Mouse (Mus musculus): ENCODE results near the gene Mical2. TPM values are rescaled to one million over a fixed set of nuclear protein-coding genes. Genes with fewer than 3 reads are reported as not detected.
A peak's percentile ranks its signal among the peaks of the same experiment; 100 is the strongest.

Gene Mical2
- polyA plus RNA-seq, 1 experiment from 2014 or later, result 77.8 TPM

DNA sequence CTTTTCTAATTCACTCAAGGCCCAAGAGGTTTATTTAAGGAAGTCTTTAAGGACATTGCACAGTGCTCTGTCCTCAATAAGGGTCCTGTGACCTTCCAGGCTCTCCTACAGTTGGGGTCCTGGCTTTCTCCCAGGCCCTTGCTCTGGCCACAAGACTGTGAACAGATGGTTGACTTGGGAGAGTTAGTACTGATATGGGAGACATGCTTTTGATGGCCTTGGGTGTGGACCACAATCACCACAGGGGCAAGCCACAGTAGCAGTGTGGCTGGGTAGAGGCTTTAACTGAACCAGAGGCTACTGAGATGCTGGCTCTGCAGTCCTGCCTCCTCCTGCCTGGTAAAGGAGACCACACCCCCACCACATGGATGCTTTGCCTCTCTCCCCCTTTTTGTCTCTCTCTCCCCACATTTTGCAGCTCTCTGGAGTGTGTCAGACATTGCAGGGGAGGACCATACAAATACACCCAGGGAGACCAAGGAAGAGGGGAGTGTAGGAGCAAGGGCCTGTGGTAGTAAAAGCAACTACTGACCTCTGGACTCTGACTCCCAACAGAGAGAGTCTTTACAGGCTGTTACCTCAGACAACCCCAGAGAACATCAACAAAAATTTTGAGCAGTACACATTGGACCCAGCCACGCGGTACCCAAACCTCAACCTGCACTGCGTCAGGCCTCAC, 94.5 kb downstream of the Mical2 start:
- H3K9me3 ChIP-seq, result no peaks in the 10 kb centered on the region
- H3K4me3 ChIP-seq, result no peak overlapping the region
- WGBS, result 96% methylated on average over 3 of the region's 3 CpGs
- peaks cover 40% of the 10 kb centered on the region for H3K4me1 ChIP-seq
- peaks cover 91% of the 10 kb centered on the region for H3K36me3 ChIP-seq
- H3K27me3 ChIP-seq (ENCODE audit: insufficient read depth, poor library complexity, severe bottlenecking), result no peaks in the 10 kb centered on the region
- DNase-seq (ENCODE audit: low spot score), result no peak
- H3K27ac ChIP-seq, result peak overlapping the region; percentile 73; the same call in 1 of the 2 replicates

DNA sequence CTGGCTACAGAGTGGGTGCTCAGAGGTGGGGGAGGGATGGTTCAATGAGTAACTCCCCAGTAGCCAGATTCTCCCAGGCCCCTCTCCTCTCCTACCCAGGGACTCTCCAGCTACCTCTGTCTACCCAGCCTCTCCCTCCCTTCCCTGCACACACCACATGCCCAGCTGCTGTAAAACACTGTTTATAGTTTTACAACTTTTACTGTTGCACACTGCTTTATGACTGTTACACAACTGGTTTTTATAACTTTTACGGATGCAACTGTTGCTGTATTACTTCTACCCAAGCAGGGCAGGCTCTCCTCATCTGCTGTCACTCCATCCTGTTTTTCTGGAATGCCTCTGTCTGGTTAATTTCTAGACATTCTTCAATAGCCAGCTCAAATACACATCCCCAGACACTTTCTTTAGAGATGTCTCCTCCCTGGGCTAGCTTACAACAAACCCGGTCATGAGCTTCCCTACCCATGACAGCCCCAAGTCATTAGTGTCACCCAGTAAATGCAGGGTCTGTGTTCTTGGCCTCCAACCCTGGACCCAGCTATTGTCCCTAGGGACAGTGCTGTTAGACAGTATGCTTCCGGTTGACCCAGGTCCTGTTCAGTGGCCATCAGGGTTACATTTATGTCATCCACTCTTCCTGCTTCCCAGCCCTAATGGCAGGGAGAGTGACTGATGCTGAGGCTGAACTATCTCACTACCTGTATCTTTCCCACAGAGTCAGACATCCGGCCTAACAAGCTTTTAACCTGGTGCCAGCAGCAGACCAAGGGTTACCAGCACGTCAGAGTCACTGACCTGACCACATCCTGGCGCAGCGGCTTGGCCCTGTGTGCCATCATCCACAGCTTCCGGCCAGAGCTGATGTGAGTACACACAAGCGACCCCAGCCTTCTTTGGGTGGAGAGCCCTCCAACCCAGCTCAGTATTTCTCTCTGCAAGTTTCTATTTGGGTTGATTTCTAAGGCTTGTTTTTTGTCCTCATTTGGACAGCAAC, 96.4 kb downstream of the Mical2 start:
- Histone ChIP-seq H3K4me3 (no peak overlapping the region), H3K4me1 (peaks cover 23% of the 10 kb centered on the region), H3K27me3 (ENCODE audit: insufficient read depth, poor library complexity, severe bottlenecking) (no peaks in the 10 kb centered on the region), H3K9me3 (no peaks in the 10 kb centered on the region), H3K27ac (0 out of 2 replicates have a peak overlapping the region, but pooled peaks have one; percentile 57), H3K36me3 (peaks cover 93% of the 10 kb centered on the region)
- WGBS, result 87% methylated on average over 9 of the region's 9 CpGs
- no peak for DNase-seq (ENCODE audit: low spot score)

DNA sequence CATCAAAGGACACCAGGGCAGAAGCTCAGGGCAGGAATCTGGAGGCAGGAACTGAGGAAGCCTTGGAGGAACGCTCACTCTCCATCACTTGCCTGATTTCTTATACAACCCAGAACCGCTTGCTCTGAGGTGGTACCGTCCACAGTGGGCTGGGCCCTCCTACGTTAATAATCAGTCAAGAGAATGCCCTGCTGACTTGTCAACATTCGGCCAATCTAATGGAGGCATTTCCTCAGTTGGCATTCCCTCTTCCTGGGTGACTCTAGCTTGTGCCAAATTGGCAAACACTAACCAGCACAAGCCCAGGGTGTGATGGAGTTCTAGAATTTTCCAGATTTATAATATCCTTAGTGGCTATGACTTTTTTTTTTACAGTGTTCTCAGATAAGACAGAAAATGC, 98.9 kb downstream of the Mical2 start:
- no peak overlapping the region for H3K4me3 ChIP-seq
- 88% methylated on average over 5 of the region's 5 CpGs for WGBS
- peaks cover 99% of the 10 kb centered on the region for H3K36me3 ChIP-seq
- H3K27me3 ChIP-seq (ENCODE audit: insufficient read depth, poor library complexity, severe bottlenecking), result no peaks in the 10 kb centered on the region
- no peak for DNase-seq (ENCODE audit: low spot score)
- no peaks in the 10 kb centered on the region for H3K9me3 ChIP-seq
- no peak overlapping the region for H3K27ac ChIP-seq
- peaks cover 1% of the 10 kb centered on the region; the same call in 1 of the 2 replicates for H3K4me1 ChIP-seq

DNA sequence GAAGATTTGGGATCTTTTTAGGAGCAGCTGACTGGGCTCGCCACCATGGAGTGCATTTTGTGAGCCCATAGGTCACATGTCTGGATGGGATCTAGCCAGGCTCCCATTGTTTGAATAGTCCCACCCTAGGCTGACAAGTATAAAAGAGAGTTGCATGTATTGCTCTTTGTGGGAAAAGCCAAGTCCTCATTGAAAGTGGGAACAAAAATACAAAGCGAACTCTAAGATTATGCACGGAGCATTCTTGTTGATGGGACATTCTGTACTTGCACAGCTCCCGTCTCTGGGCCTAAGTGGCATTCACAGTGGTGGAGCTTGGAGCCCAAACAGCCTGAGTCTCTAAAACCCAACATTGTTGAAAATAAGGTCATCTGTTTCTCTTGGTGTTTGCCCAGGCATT, 101.2 kb downstream of the Mical2 start:
- Histone ChIP-seq H3K36me3 (peaks cover 99% of the 10 kb centered on the region), H3K4me1 (peaks cover 4% of the 10 kb centered on the region; the same call in 1 of the 2 replicates), H3K4me3 (no peak overlapping the region), H3K27ac (no peak overlapping the region), H3K27me3 (ENCODE audit: insufficient read depth, poor library complexity, severe bottlenecking) (no peaks in the 10 kb centered on the region), H3K9me3 (no peaks in the 10 kb centered on the region)
- DNase-seq (ENCODE audit: low spot score), result no peak
- WGBS, result 92% methylated on average over 4 of the region's 4 CpGs

DNA sequence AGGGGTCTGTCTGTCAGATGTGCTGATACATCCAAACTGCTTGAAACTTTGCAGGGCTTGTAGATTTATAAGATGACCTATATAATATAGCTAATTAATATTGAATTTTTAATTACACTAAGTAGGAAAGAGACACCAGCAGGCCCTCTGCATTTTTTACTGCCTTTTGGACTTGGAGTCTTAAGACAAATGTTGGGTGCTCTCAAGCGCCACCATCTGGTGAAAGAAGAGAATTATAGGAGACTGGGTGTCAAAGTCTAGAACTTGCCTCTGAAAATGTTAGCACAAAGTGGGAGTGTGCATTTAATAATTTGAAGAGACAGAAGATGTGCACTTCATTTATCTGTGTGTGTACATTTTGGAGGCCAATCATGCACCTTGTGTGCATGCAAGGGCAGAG, 103.3 kb downstream of the Mical2 start:
- Histone ChIP-seq H3K4me1 (peaks cover 5% of the 10 kb centered on the region; the same call in 1 of the 2 replicates), H3K9me3 (no peaks in the 10 kb centered on the region), H3K27ac (no peak overlapping the region), H3K27me3 (ENCODE audit: insufficient read depth, poor library complexity, severe bottlenecking) (no peaks in the 10 kb centered on the region), H3K36me3 (peaks cover 98% of the 10 kb centered on the region), H3K4me3 (no peak overlapping the region)
- 13% methylated on average over 1 of the region's 1 CpGs for WGBS
- DNase-seq (ENCODE audit: low spot score), result no peak

DNA sequence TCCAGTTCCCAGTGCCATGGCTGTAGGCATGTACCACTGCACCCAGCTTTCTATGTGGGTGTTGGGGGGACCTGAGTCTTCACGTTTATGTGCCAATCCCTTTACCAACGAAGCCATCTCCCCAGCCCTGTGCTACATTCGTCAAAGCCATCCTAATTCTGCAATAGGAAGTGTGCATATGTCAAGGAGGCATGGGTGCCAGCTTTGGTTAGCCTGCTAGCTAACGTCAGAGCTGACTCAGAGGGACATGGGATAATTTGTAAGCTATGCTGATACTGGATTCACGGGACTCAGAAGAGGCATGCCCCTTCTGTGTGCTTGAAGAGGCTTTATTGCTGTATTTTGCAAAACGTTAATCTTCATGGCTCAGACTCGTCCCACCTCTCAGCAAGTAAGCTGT, 103.8 kb downstream of the Mical2 start:
- H3K4me3 ChIP-seq, result no peak overlapping the region
- peaks cover 5% of the 10 kb centered on the region; the same call in 1 of the 2 replicates for H3K4me1 ChIP-seq
- H3K27me3 ChIP-seq (ENCODE audit: insufficient read depth, poor library complexity, severe bottlenecking), result no peaks in the 10 kb centered on the region
- H3K9me3 ChIP-seq, result no peaks in the 10 kb centered on the region
- peaks cover 98% of the 10 kb centered on the region for H3K36me3 ChIP-seq
- no peak for DNase-seq (ENCODE audit: low spot score)
- 74% methylated on average over 7 of the region's 7 CpGs for WGBS
- no peak overlapping the region for H3K27ac ChIP-seq

DNA sequence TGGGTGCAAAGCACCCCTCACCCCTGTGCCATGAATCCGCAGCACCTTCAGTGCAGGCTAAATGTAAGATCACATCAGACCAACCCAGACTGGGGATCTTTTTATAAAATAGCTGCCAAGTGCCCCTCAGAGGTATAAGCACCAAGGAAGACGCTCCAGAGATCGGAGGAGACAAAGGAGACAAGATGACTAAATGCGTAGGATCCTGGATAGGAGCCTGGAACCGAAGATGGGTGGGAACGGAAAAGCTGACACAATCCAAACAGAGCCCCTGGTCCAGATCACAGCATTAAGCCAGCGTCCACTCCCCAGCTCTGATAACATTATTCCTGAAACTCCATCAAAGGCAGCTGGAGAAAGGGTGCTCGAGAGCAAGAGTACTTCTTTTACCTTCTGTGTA, 105.3 kb downstream of the Mical2 start:
- H3K27me3 ChIP-seq (ENCODE audit: insufficient read depth, poor library complexity, severe bottlenecking), result no peaks in the 10 kb centered on the region
- no peak for DNase-seq (ENCODE audit: low spot score)
- no peak overlapping the region for H3K27ac ChIP-seq
- peaks cover 6% of the 10 kb centered on the region; the same call in 1 of the 2 replicates for H3K4me1 ChIP-seq
- peaks cover 98% of the 10 kb centered on the region for H3K36me3 ChIP-seq
- H3K4me3 ChIP-seq, result no peak overlapping the region
- H3K9me3 ChIP-seq, result no peaks in the 10 kb centered on the region
- 58% methylated on average over 8 of the region's 8 CpGs for WGBS

DNA sequence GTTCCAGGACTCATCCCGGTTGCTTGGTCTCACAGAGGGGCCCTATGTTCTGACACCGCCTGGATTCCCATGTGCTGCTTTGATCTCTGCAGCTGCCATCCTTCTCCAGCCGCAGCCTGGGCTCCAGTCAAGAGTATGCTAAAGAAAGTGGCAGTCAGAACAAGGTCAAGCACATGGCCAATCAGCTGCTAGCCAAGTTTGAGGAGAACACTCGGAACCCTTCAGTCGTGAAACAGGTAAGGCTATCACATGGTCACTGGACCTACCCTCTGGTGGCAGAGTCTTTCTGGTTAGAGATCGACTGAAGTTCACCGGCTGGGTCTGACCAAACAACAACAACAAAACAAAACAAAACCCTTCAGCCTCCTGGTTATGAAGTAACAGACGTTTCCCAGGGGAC, 106.1 kb downstream of the Mical2 start:
- no peak overlapping the region for H3K4me3 ChIP-seq
- no peaks in the 10 kb centered on the region for H3K27me3 ChIP-seq (ENCODE audit: insufficient read depth, poor library complexity, severe bottlenecking)
- H3K4me1 ChIP-seq, result peaks cover 15% of the 10 kb centered on the region
- WGBS, result 74% methylated on average over 8 of the region's 8 CpGs
- DNase-seq (ENCODE audit: low spot score), result no peak
- H3K36me3 ChIP-seq, result peaks cover 98% of the 10 kb centered on the region
- no peaks in the 10 kb centered on the region for H3K9me3 ChIP-seq
- peak overlapping the region; percentile 36; the same call in 1 of the 2 replicates for H3K27ac ChIP-seq

DNA sequence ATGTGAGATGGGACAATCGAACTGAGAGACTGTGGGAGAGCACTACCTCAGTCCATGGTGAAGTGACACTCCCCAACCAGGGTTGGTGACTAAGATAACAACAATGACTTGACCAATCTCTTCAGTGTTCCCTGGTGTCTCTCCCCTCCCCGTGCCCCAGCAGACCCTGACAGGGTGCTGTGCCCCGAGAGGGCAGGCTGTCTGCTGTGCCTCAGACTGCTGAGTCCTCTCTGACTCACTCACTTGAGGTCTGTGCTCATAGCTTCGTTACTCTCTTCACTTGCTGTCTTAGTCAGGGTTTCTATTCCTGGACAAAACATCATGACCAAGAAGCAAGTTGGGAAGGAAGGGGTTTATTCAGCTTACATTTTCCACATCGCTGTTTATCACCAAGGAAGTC, 106.8 kb downstream of the Mical2 start:
- Histone ChIP-seq H3K27ac (no peak overlapping the region), H3K36me3 (peaks cover 98% of the 10 kb centered on the region), H3K9me3 (no peaks in the 10 kb centered on the region), H3K4me3 (no peak overlapping the region), H3K27me3 (ENCODE audit: insufficient read depth, poor library complexity, severe bottlenecking) (no peaks in the 10 kb centered on the region), H3K4me1 (peaks cover 19% of the 10 kb centered on the region)
- WGBS, result 59% methylated on average over 5 of the region's 5 CpGs
- DNase-seq (ENCODE audit: low spot score), result no peak

DNA sequence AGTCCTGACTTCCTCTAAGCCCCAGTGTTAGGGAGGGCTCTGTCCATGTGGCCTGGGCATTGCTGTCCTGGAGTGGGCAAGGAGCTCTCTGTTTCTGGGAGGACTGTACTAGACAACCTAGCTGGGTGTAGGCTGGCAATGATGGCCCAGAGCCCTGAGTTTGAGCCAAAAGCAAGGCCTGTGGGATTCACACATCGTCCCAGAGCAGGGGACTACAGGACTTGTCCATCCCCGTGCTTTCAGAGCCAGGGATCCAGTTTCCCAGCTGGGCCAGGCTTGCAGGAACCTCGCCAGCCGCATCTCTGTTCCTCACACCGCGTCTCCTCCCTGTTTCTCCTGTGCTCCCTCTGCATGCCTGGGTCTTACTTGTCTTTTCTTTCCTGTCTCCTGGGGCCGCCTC, 107.7 kb downstream of the Mical2 start:
- Histone ChIP-seq H3K27me3 (ENCODE audit: insufficient read depth, poor library complexity, severe bottlenecking) (no peaks in the 10 kb centered on the region), H3K36me3 (peaks cover 98% of the 10 kb centered on the region), H3K4me3 (no peak overlapping the region), H3K27ac (peak overlapping the region; percentile 52), H3K4me1 (peaks cover 25% of the 10 kb centered on the region), H3K9me3 (no peaks in the 10 kb centered on the region)
- DNase-seq (ENCODE audit: low spot score), result no peak
- WGBS, result 77% methylated on average over 7 of the region's 7 CpGs

DNA sequence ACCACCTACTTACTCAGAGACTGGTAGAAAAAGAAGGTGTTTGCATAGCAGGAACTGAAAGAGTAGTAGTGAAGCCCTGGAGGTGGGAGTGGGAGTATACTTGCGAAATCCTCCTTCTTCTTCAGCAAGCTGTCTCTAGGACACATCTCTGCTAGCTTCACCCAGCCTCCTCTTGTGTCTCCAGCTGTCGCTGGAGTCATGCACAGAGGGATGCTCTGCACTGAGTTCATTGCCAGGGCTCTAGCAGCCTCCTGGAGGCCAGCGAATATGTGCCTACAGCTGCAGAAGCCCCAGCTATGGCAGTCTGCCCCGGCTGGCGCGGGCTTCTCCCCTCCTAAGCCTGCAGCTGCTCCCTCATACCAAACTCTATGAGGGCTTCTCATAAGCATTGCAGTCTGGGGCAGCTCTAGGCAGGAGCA, 110.6 kb downstream of the Mical2 start:
- H3K4me3 ChIP-seq, result no peak overlapping the region
- H3K27ac ChIP-seq, result 0 out of 2 replicates have a peak overlapping the region, but pooled peaks have one; percentile 3
- no peak for DNase-seq (ENCODE audit: low spot score)
- 81% methylated on average over 6 of the region's 6 CpGs for WGBS
- peaks cover 37% of the 10 kb centered on the region for H3K4me1 ChIP-seq
- no peaks in the 10 kb centered on the region for H3K9me3 ChIP-seq
- H3K36me3 ChIP-seq, result peaks cover 97% of the 10 kb centered on the region
- H3K27me3 ChIP-seq (ENCODE audit: insufficient read depth, poor library complexity, severe bottlenecking), result no peaks in the 10 kb centered on the region

DNA sequence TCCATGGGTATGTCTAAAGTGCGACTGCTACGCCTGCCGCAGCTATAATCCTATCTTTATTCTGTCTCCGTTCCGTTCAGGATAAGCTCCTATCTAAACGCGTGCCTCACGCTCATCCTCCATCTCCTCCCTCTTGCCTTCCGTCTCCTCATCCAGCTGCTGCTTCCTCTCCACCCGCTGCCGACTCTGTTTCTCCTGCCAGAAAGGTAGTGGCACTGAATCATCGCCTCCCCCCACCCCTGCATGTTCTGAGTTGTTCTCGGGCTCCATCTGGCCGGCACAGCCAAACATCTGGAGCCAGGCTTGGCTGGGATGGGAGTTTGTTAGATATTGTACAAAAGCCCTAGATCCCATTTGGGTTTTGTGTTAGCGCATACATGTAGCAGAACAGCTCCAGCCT, 111.1 kb downstream of the Mical2 start:
- Histone ChIP-seq H3K4me3 (no peak overlapping the region), H3K9me3 (no peaks in the 10 kb centered on the region), H3K27me3 (ENCODE audit: insufficient read depth, poor library complexity, severe bottlenecking) (no peaks in the 10 kb centered on the region), H3K36me3 (peaks cover 97% of the 10 kb centered on the region), H3K4me1 (peaks cover 35% of the 10 kb centered on the region), H3K27ac (no peak overlapping the region)
- WGBS, result 74% methylated on average over 15 of the region's 15 CpGs
- no peak for DNase-seq (ENCODE audit: low spot score)

DNA sequence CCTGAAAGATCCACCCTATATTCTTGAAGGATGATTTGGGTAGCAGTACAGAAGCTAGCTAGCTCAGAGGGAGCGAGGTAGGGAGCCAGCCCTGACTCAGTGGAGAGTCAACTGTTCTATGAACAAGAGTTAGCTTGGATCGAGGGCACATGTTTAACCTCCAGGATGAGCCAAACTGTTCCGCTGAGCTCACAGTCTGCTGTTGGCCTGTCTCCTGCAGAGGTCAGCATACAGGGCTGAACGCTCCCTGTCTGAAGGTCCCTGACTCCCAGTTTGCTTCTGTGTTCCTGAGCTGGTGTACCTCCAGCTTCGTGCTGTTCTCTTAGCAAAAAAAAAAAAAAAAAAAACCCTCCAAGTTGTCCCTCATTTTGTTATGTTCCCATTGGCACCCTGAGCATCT, 112.1 kb downstream of the Mical2 start:
- peaks cover 95% of the 10 kb centered on the region for H3K36me3 ChIP-seq

More for the DNA sequence above, 112.1 kb downstream of the Mical2 start:
- peaks cover 33% of the 10 kb centered on the region for H3K4me1 ChIP-seq
- H3K27ac ChIP-seq, result peak overlapping the region; percentile 16; the same call in 1 of the 2 replicates
- H3K27me3 ChIP-seq (ENCODE audit: insufficient read depth, poor library complexity, severe bottlenecking), result no peaks in the 10 kb centered on the region
- DNase-seq (ENCODE audit: low spot score), result no peak
- H3K9me3 ChIP-seq, result no peaks in the 10 kb centered on the region
- no peak overlapping the region for H3K4me3 ChIP-seq
- 83% methylated on average over 5 of the region's 5 CpGs for whole genome bisulfite sequencing

All from heart, embryonic 10.5 days (tissue).